Mouse (Mus musculus): ENCODE results near the gene Crybg3.
A peak's percentile ranks its signal among the peaks of the same experiment; 100 is the strongest.

Crybg3 gene

DNA sequence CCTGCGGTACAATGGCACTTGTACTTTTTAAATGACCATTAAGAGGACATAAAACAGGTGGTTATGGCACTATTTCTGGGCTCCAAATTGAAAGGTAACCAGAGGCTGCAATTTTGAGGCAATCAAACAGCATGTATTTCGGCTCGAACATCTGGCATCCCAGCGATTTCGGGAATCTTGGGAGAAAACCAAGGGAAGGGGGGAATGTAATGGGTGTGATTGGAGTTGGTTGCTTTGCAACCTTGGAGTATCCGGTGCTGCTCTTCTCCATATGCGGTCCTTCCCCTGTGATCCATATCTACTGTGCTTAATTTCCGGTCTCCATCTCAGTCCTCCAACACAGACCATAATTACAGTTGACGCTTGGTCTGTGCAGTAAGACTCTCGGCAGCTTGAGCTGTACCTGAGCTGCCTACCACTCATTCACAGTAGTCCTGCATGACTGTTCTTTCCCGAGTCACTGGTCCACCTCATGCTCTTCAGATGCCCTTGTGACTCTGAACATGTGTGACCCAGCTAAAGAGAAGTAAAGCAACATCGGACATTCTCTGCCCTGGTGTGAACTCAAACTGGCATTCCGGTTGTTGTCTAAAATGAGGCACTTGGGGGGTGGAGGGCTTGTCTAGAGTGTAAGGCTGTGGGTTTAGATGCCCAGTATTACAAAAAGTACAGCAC is 12.3 kb downstream of the Crybg3 start:
- no peak for TF ChIP-seq GATA4 (IDR thresholded peaks at IDR 0.05; ENCODE audit: insufficient replicate concordance, low read length)

DNA sequence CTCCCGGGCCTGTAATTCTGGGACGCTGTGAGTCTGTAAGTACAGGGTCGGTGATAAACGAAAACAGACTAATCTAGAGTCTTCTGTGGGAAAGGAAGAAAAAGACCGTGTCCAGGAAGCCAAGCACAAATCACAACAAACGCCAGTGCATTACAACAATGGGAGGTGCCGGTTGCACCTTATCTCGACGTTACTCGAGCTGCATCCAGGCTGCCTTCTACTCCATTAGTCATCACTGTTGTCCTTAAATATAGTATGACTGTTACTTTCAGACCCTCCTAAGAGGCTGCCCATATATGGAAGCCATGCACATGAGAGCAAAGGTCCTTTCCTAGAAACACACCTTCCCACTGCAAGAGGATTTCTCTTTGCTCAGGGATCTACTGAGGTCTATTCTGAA is 13.0 kb downstream of the Crybg3 start:
- TF ChIP-seq GATA4 (IDR thresholded peaks at IDR 0.05; ENCODE audit: insufficient replicate concordance, low read length): peak; percentile 21; the same call in 1 of the 2 replicates

DNA sequence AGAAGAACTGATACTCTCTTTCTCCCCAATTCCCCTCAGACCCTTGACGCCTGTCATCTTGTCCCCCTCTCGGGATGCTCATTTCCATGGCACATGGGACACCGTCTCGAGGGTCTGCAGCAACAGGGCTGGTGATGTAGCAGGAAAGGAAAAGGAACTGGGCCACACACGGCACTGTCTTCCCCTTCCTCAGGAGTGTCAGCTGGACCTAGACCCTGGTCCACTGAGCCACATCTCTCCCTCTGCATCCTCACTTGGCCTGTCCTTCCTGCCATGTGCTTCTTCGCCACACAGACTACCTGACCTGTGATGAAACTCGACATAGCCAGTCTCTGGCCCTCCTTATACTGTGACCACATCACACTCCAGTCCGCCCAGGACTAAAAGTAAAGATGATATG is 13.9 kb downstream of the Crybg3 start:
- no peak for TF ChIP-seq GATA4 (IDR thresholded peaks at IDR 0.05; ENCODE audit: insufficient replicate concordance, low read length)

DNA sequence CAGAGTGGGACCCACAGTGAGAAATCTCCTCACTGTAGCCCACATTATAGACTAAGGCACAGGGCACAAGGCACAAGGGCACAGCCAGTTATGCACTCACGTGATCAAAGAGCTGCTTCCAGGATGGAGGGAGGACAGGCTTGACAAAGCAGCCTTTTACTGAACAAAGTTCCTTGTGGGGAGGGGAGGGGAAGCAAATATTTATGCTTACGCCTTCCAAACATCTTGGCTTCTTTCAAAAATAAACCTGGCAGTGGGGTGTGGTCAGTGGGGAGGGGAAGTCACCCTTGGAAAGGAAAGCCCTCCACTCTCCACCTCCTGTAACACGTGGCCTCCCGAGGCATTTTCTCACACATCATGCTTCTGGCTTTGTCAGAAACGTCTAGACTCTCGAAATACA is 14.5 kb downstream of the Crybg3 start:
- TF ChIP-seq GATA4 (IDR thresholded peaks at IDR 0.05; ENCODE audit: insufficient replicate concordance, low read length): no peak

DNA sequence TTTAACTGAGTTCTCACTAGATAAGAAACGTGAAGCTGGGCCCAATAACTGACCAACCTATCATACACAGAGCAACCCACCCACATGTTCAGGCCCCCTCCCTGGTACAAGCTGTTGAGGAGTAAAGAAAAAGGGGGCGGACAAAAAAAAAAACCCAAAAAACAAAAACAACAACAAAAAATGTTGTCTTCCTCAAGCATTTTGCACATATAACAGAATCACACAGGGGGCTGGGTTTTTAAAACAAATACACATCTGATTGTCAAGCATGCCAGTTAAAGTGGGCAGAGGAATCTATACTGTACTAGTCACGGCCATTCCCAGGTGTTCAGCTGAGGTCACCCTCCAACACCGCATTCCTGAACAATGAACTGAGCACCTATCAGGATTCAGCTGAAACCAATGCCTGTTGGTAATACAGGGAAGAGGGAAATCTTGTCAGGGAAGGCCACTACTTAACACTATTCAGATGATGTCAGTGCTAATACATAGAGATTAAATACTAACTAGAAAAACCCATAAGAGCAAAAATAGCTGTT is 15.0 kb downstream of the Crybg3 start:
- TF ChIP-seq GATA4 (IDR thresholded peaks at IDR 0.05; ENCODE audit: insufficient replicate concordance, low read length): no peak

DNA sequence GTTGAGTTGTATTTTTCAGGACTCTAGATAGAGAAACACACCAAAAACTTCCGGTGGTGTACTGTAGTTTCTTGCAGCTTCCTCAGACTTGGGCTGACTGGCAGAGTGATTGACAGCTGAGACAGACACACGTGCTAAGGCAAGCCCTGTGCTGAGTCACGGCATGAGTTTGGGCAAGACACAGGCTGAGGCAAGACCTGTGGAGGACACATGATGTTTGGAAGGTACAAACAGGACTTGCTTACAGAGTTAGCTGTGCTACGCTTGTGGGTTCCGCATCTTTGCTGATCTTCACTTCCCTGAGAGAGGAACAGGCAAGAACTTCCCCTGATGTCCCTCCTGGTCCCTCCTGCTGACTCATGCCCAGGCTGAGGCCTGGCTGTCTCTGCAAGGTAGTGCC is 17.3 kb downstream of the Crybg3 start:
- no peak for TF ChIP-seq GATA4 (IDR thresholded peaks at IDR 0.05; ENCODE audit: insufficient replicate concordance, low read length)

DNA sequence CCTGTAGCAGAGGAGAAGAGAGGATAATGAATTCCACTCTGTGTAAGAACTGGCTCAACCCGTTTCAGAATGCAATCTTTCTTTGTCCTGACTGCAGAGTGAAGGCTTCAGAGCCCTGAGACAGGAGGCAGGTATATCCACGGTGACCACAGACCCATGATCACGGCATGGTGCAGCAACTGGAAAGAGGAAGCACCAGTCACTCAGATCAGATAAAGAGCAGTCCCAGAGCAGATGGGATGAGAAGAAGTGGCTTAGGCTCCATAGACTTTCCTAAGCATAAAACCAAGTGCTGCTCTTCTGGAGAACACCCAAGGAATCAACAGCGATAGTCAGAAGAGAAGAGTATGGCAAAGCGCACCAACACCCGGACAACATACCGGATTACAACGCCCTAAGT is 21.5 kb downstream of the Crybg3 start:
- TF ChIP-seq GATA4 (IDR thresholded peaks at IDR 0.05; ENCODE audit: insufficient replicate concordance, low read length): no peak

DNA sequence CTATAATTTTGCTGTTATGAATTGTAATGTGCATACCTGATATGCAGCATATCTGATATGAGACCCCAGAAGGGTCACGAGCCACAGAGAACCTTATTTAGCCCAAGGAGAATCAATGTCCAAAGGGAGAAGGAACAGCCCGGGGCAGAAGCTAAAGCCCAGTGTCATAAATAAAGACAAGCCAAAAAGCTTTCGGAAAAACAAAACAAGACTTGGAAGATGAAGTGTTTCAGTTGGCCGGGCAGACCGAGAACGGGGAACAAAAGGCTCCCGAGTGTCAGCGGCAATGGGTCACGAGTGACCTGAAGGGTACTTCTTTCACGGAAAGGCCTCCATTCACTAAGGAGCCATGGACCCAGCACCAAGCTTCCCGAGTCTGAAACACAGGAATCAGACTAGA is 26.8 kb downstream of the Crybg3 start:
- no peak for TF ChIP-seq GATA4 (IDR thresholded peaks at IDR 0.05; ENCODE audit: insufficient replicate concordance, low read length)

DNA sequence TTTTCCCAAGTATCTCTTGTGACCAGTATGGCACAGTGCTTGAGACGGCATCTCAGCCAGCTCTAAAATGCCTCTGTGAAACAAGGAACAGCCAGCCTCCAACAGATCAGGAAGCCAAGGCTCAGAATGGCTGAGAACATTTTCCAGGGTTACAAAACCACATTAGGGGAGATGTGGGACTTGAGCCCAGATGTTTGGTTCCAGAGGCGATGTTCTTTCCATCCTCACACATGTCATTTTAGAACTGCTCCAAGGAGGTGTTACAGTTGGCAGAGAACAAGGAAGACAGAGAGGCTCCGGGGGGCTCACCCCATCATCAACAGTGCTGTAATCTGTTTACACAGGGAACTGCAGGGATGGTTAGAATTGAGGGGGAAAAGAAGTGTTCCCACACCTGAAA is 28.1 kb downstream of the Crybg3 start:
- no peak for TF ChIP-seq GATA4 (IDR thresholded peaks at IDR 0.05; ENCODE audit: insufficient replicate concordance, low read length)

DNA sequence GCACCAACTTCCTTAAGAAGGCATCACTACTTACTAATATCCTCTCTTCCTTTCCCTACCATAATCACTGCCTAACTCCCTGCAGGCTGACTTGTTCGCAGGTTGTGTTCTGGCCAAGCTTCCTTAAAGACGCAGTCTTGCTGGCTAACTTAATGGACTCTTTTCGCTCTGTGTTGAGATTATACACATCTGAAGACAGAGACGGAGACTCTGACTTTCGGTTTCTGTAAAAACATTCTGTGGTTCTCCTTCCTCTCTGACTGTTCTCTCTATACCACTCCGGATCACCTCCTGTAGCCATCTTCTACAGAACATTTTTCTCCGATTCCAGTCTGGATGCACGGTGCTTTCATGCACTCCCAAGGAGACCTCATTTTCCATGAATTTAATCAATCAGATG is 30.0 kb downstream of the Crybg3 start:
- TF ChIP-seq GATA4 (IDR thresholded peaks at IDR 0.05; ENCODE audit: insufficient replicate concordance, low read length): no peak

DNA sequence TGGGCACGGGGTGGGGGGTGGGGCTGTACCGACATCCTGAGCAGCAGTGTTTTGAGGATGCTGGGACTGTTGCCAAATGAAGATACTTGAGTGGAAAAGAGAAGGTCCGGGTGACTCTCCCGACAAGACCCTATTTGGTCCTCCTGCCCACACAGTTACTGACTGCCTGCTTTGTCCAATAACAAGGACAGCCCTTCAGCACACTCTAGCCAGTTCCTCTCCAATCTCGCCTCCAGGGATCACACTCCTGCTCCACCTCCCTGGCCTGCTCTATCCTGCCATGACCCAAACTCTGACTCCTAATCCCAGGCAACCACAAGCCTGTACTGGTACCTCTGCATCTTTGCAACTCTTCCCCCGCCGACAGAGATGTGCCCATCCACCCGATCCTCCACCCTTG is 30.9 kb downstream of the Crybg3 start:
- TF ChIP-seq GATA4 (IDR thresholded peaks at IDR 0.05; ENCODE audit: insufficient replicate concordance, low read length): no peak

DNA sequence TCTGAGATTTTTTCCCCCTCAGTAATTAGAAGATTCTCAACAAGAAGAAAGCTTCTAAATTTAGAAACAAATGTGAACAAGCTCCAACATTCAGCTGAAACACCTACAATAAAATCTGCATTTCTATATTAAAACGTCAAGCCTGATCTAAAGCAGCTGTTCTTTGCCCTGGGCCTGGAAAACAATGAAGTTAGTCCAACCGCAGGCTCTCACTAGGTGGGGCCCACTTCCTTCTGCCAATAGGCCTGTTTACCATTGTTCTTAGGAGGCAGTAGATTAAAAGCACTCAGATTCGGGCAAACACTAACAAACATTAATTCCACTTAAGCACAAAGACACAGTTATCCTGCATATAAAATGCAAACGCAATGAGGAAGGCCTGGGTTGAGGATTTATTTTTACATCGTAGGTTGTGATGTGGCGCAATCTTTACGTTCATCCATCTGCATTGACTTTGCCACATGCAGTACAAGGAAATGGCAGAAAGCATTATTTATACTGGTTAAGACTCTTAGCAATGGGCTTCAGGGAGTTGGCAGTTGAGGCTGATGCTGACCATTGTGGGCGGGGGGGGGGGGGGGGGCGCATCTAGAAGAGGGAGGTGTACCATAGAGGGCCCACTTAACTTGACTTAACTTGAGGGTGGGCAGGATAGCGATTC is 32.9 kb downstream of the Crybg3 start:
- TF ChIP-seq GATA4 (IDR thresholded peaks at IDR 0.05; ENCODE audit: insufficient replicate concordance, low read length): no peak

DNA sequence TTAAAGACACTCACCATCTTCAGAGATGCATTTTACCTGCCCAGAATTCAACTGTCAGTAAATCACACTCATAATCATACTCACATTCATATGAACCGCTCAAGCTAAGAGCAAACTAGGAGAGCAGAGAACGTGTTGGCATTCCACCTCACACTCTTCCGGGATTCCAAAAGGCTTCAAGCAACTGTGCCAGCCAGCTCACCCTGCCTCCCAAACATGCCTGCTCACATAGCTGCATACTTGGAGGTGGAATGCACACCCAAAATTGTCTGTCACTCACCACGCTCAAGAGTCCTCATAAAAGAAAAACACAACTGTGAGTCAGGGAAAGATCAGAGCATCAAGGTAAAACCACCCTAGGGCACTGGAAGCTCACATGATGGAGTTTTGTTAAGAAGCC is 34.3 kb downstream of the Crybg3 start:
- no peak for TF ChIP-seq GATA4 (IDR thresholded peaks at IDR 0.05; ENCODE audit: insufficient replicate concordance, low read length)

DNA sequence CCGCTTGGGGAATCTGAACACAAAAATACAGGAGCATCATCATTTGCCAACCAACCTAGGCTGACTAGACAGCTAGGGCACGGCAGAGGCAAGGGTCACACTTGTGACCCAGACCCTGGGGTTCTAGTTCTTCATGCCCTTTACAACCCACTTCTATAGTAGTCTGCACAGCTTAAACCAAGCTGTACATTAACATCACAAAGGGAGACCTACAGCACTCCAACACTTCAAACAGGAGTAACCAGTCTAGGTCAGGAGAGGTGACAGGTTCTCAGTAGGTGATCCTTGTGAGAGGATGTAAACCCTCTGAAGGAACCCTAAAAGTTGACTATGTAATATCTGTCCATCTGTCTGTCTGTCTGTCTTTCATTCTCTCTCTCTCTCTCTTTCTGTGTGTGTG is 35.1 kb downstream of the Crybg3 start:
- TF ChIP-seq GATA4 (IDR thresholded peaks at IDR 0.05; ENCODE audit: insufficient replicate concordance, low read length): no peak

DNA sequence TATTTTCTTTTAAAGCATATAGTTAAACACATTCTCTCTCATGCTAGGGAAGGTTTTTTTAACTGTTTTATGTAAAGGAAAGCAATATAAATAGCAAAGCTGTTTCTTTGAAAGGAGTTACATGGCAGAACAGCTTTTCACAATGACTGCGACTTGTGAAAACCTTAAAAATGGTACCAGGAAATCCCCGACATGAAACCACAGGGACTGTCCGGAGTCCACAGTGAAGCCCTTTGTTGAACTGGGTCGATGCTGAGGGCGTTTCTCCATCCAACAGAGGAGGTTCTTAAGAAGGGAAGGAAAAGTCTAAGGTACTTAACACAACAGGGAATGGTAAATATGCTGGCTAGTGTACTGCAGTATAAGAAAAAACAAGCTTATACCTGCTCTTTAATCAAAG is 36.8 kb downstream of the Crybg3 start:
- no peak for TF ChIP-seq GATA4 (IDR thresholded peaks at IDR 0.05; ENCODE audit: insufficient replicate concordance, low read length)

DNA sequence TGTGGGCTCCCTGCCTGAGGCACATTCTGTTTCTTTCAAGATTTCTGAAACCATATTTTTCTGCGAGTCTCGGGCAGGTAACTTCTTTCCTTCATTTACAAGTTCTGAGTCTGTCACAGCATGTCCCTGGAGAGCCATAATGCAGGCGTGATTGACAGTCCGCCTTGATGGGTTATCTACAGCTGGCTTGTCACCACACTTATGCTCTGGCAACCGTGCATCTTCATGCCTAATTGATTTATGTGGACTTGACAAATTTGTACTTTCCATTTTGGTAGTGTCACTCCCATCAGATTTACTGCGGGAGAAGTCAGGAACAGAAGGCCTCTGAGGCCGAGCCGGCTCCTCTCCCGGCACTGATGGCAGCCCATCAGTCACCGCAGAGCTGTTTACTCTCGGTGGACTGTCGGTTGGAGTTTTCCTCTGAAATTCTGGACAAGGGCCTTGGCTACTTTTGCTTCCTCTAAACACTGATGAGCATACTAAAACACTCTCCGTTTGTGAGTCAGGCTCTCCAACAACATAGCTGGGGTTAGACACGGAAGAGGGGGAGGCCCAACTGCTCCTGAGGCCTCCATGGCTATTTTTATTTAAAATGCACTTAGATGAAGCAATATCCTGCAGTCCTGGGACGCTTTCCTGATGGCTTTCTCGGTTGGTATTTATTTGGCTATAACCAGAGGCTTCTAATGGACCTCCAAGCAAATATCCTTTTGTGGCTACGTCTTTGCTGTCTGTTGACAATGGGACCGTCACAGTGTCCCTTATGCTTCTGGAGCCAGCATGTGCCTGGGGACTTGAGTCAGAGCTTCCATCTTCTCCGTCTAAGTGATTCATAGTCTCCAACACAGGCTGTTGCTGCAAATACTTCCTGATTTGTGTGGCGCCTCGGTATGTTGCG is 41.2 kb downstream of the Crybg3 start:
- no peak for TF ChIP-seq GATA4 (IDR thresholded peaks at IDR 0.05; ENCODE audit: insufficient replicate concordance, low read length)
